Mouse (Mus musculus): ENCODE data around the gene Zhx3. TPM values are rescaled to one million over a fixed set of nuclear protein-coding genes. Genes with fewer than 3 reads are reported as not detected.

The Zhx3 gene
- 4.1 and 4.5 TPM in 2 replicates for total RNA-seq (2017)

DNA sequence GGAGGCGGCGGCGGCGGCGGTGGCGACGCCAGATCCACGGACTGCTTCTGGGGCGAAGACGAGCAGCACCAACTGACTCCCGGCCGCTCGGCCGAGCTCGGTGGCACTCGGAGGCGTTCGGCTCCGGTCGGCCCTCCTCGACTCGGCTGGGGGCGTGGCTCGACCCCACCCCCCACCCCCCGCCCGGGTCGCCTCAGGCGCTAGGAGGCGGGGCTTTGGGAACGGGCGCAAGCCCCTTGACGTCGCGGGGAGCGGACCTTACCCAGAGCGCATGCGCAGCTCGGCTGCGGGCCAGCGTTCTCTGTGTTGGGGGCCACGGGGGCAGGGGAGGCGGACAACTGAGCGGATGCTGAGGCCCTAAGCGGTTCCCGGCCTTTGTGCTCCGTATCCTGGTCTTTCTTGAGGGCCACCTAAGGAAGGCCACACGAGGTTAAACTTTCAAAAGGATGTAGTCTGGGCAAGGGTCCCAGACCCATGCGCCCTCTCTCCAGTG, at the start of gene Zhx3:
Gene Zhx3 (minus strand): TSS at position 109 of the 493 bp plus-strand sequence.
- peak; percentile 87 for ATAC-seq (replicated peaks; ENCODE audit: low read depth, poor library complexity, severe bottlenecking)

DNA sequence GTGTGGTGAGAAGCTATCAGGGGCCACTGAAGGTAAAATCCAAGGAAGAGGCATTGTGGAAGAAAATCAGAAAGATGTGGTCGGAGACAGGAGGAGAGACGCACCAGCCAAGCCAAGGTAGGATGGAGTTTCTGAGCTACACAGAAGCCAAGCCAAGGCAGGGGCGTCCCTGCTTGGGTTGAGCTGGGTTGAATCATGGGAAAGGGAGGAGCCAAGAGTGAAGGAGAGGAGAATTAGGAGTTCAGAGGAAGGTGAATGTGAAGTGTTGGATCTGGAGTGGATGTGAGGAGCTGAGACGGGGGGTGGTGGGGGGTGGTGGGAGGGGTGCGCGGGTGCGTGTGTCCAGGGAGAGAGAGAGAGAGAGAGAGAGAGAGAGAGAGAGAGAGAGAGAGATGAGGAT, 48.5 kb upstream of the Zhx3 start:
- no peak for ATAC-seq (replicated peaks; ENCODE audit: low read depth, poor library complexity, severe bottlenecking)

DNA sequence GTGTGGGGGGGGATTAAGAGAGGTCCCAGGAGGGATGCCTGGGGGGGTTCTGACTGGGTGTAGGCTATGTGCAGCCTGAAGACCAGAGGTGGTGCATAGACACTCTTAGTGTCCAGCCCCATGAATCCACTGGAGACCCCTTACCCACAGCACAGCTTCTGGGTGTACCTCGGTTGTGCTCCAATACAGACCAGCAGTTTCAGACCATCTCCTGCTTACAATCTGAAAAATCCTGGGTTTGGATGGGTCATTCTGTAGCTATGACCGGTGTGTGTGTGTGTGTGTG, 46.1 kb upstream of the Zhx3 start:
- no peak for ATAC-seq (replicated peaks; ENCODE audit: low read depth, poor library complexity, severe bottlenecking)

DNA sequence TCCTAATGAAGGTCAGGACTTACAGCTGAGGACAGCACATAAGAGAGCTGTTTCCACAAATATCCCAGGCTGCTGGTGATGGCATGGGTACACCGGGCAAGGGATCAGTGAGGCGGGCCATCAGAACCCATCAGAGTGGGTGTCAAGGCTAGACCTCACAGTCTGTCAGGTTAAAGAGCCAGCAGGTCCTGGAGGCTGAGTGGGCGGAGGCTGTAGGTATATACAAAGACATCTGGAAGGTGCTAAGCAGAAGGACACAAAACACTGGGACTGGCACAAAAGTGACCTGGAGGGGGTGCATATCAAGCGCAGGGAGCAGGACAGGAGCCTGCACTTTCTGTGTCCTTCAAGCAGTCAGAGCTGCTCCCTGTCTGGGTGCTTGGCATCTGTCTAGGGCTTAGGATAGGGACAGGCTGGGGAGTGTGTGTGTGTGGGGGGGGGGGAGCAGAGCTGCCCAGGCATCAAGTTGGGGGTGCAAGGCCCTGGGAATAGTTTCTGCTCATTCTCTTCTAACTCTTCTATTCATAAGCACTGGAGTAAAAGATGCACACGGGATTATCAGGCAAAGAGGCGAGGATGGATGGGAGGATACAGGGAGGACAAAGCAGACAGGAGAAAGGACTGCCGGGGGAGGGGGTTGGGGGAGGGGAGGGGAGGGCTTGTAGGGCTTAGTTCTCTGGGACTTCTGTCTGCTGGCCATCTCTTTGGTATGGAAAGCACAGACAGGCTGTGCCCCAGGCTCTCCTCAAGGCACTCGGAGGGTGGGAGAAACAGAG, 45.5 kb upstream of the Zhx3 start:
- ATAC-seq (replicated peaks; ENCODE audit: low read depth, poor library complexity, severe bottlenecking): no peak

DNA sequence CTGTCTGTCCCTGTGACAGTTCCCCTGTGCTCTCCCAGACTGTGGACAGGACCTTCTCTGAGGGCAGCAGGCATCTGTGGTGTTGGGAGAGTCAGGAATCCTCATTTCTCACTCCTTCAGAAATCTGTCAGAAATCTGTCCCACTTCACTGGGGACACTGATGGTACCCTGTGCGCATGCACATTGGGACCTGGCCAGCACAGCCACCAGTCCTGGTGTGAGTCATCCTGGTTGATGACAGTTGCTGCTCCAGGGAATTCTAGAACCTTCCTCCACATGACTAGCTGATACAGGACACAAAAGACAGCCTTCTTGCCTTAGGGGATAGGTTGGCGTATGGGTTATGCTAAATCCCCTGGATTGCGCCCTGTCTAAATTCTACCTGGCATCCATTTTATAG, 44.5 kb upstream of the Zhx3 start:
- no peak for ATAC-seq (replicated peaks; ENCODE audit: low read depth, poor library complexity, severe bottlenecking)

DNA sequence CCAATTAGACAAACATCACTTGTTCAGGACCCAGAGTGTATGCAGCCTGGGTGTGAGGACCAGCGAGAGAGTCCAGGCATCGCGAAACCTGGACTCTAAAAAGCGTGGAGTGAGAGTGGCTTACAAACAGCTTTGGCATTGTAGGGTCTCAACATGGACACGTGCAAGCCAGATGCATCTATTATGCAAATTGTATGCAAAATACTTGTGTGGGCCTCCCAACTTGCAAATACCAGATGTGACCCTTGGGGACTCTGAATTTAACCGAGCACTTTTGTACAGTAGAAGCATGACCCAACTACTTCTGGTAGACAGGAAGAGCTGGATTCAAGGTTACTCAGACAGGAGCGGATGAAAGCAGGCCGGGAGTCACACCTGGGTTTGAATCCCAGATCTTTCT, 43.9 kb upstream of the Zhx3 start:
- ATAC-seq (replicated peaks; ENCODE audit: low read depth, poor library complexity, severe bottlenecking): no peak

DNA sequence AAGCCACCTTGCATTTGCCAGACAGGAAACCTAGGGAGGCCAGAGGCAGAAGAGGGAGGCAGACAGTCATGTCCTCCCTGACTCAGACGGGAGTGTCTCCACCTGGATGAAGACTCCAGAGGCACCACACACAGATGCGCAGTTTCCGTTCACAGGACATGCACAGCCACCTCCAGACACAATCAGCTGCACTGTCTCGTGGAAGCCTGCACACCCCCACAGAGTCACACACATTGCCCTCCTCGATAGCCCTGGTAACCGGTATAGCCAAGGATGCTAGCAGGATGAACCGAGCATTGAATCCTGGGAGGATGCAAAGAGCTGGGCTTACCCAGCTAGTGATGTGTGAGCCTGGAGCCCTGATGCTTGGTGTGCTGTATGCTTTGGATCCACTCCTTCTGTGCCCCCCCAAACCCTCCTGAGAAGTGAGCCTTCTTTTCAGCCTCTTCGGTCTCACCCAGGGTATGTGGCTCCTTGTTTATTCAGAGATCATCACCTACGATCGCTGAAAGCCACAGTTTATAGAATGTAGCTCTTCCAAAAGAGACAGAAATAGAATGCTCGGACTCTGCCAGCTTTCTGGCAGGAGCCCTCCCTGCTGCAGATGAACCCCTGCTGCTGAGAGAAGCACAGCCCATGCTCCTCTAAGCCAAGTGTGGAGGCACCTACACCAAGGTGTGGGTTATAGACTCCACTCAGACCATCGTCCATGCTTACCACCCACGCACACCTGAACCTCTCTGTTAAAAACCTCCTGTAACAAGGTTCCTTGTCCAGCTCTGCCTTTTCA, 43.2 kb upstream of the Zhx3 start:
- ATAC-seq (replicated peaks; ENCODE audit: low read depth, poor library complexity, severe bottlenecking): no peak

DNA sequence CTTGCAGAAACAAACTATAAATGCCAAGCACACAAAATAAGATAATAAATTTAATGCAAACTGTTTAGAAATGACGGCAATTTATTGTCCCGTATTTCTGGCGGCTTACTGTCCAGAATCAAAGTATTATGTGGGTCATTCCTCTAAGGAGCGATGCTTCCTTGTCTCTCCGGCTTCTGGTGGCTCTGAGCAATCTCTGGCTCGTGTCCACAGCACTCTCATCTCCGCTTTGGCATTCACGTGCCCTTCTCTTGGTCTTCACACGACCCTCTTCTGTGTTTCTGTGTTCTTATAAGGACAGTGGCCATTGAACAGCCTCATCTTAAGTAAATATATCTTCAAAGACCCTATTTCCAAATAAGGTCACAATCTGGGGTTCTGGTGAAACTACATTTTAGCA, 41.9 kb upstream of the Zhx3 start:
- no peak for ATAC-seq (replicated peaks; ENCODE audit: low read depth, poor library complexity, severe bottlenecking)

DNA sequence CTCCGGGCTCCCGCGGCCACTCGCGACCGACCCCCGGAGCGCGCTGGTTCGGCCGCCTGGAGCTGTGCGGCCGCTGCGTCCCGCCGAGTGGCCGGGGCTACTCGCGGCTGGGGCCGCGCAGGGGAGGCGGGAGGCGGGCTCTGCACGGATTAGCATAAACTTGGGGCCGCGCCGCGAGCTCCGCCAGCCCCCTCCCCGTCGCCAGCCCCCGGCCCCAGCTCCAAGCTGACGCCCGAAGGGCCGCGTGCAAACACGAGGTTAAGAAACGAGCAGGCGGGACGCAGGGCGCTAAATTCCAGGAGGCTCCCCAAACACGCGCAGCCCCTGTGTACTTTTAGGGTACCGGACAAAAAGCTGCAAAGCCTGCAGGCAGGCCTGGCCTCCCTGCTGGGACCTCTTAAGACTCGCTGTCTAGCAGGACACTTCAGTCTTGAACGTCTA, 39.5 kb upstream of the Zhx3 start, which contains the start of gene Emilin3:
Gene Emilin3 (minus strand): TSS at position 98 of the 441 bp plus-strand sequence.
- ATAC-seq (replicated peaks; ENCODE audit: low read depth, poor library complexity, severe bottlenecking): no peak

DNA sequence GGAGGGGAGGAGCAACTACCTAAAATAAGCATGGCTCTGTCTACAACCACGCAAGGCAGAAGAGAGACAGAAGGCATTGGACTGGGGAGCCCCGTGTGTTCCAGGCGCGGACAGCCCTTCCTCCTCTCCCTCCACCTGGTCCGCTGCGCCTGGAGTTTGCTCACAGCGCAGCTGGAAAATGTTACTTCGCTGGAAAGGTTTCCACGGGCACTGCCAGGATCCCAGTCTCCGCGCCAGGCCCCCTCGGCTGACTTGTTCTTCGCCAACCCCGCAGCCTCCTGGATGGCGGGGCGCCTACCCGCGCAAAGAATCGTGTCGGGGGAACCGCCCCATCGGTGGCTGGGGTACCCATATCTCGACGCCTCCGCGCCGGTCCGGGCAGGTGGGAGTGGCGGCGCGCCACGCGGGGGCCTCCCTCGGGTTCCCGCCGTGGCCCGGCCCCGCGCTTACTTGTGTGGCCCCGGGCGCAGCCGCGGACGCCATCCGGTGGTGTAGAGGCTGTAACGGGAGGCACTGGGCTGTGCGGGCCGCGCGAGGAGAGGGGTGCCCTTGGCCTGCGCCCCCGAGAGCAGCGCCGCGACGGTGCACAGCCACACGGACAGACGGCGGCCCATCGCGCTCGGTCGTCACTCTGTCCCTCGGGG, 38.9 kb upstream of the Zhx3 start:
- no peak for ATAC-seq (replicated peaks; ENCODE audit: low read depth, poor library complexity, severe bottlenecking)

DNA sequence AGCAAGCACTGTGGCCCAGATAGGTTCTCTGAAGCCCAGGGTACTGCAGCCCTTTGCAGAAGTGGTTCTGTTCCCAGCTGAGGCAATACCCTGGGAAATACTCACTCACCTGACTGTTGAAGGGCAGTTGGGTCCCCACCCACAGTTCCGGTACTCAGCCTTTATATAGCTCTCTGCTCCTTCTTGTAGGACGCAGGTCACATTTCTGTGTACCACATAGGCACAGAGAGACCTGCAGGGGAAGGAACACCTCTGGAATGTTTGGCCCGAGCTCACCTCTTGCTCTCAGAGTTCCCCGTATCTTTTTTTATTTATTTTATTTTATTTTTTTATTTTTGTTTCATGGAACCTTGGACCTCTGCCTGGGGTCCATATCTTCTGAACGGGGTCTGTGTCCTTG, 37.8 kb upstream of the Zhx3 start:
- no peak for ATAC-seq (replicated peaks; ENCODE audit: low read depth, poor library complexity, severe bottlenecking)

DNA sequence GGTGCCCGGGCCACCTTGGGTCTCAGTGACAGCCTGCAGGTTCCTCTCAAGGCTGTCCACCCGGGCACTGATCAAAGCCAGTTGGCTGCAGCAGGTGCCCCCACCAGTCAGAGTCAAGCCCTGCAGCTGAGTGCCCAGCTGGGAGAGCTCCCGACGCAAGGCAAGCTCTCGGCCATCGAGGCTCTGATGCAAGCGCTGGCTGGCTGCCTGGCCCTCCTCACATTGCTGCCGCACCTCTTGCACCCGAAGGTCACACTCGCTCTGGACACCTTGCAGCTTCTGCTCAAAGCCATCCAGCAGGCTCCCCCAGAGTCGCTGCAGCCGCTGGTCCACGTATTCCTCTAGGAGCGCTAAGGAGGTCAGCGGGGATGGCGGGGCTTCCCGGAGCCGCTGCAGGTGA, 35.8 kb upstream of the Zhx3 start:
- no peak for ATAC-seq (replicated peaks; ENCODE audit: low read depth, poor library complexity, severe bottlenecking)

DNA sequence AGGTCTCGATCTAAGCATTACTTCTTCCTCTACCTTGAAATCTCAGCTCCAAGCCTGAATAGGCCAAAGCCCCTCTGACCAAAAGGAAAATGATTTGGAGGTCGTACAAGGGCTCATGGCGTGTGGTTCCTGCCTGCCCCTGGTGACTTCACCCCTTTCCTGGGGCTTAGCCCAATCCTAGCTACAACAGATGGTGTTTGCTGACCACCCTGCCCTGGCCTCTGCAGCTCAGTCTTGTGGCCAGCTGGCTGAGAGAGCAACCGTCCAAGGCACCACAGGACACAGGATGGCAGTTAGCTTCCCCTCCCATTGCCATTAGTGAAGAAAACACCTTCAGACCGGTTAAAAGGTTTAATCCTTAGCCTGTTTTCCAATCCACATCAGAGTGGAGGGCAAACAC, 33.3 kb upstream of the Zhx3 start:
- ATAC-seq (replicated peaks; ENCODE audit: low read depth, poor library complexity, severe bottlenecking): no peak

DNA sequence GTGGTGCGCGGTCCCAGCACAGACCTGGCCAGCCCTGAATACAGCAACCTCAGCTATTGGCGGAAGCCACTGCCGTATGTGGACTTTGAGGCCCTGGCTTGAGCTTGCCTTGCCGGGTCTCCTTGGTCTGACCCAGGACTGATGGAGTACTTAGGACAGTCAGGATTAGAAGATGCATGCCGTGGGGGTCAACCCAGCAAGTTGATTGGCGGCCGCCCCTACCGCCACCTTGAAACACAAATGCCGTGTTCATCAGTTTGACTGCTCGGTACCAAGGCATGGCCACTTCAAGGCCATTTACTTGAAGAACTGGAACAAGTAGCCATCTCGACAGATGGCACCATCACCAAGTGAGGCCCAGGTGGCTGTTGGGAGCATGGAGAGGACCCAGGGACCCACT, 32.5 kb upstream of the Zhx3 start:
- no peak for ATAC-seq (replicated peaks; ENCODE audit: low read depth, poor library complexity, severe bottlenecking)

DNA sequence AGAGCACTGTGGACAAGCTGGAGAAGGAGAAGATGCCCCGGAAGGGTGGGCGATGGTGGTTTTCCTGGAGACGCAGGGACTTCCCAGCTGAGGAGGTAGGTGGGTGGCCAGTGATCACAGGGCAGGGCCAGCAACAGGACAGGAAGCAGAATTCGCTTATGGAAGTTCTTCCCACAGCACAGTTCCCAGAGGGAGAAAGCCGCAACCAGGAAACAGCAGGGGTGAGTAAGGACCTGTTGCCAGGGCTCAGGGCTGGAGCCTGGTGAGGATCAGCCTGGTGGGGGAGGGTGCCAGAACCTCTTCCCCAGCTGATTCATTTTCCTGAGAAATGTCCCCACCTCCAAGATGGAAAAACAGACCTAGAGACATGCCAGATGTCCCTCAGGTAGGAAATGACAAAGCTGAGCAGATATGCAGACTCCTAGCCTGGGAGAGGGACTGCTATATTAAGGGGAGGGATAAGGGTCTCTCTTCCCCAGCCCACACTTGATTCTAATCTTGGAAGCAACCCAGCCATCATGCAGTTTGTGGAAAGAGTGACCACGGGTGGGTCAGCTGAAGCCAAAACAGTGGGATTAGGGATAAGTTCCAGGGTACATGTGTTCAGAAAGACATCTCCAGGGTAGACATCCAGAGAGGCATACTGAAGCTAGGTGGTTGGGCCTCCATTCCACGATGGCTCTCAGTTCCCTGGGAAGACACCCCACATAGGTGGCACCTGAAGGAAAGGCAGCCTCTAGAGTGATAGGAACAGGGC, 29.0 kb upstream of the Zhx3 start:
- no peak for ATAC-seq (replicated peaks; ENCODE audit: low read depth, poor library complexity, severe bottlenecking)

DNA sequence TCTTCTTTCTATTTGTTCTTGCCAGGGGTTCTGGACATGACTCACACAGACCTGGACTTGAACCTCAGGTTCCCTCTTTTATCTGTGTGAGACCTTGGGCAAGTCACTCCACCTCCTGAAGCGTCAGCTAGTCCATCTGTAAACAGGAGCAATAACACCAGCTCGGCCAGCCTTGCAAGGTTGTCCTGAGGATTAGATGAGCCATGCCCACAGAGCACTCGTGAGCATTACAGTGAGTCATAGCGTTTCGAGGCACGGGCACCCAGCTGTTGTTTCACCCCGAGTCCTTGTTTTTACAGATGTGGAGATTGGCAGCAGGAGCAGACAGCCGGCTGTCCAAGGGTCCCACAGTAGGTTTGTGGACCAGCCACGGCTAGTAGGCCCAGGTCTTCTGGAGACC, 18.9 kb upstream of the Zhx3 start:
- no peak for ATAC-seq (replicated peaks; ENCODE audit: low read depth, poor library complexity, severe bottlenecking)

DNA sequence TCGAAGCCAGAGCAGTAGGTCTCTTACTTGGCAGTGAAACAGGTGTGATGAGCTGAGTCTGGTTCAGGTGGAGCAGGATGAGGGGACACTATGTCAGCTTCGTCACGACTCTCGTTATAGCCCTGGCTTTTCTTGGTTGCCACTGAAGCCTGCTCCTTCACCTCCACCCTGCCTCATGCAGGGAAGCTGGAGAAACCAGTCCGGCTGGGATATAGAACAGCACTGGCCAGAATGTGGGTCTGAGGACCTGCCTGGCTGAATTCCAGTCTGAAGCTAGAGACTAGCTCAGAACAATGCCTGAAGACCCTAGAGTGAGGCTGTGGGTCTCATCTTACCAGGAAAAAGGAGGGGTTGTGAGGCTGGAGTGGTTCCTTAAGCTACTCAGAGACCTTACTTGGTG, 18.2 kb upstream of the Zhx3 start:
- no peak for ATAC-seq (replicated peaks; ENCODE audit: low read depth, poor library complexity, severe bottlenecking)

DNA sequence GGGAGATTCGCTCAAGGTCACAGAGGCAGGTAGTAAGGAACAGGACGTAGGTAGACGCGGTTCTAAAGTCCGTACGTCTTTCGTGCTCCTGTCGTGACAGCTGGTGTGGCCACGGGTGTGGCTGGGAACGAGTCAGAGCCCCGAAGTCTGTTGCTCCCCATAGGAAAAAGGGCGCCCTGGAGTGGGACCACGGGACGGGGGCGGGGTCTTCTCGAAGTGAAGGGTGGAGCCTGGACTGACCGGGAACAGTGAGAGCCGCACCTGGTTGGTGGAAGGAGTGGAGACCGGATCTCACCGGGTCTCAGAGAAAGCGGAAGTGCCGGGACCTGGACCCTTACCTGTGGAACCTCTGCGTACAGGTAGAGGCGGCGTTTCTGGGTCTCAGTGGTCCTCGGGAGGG, 15.1 kb upstream of the Zhx3 start:
- peak; percentile 37 for ATAC-seq (replicated peaks; ENCODE audit: low read depth, poor library complexity, severe bottlenecking)

DNA sequence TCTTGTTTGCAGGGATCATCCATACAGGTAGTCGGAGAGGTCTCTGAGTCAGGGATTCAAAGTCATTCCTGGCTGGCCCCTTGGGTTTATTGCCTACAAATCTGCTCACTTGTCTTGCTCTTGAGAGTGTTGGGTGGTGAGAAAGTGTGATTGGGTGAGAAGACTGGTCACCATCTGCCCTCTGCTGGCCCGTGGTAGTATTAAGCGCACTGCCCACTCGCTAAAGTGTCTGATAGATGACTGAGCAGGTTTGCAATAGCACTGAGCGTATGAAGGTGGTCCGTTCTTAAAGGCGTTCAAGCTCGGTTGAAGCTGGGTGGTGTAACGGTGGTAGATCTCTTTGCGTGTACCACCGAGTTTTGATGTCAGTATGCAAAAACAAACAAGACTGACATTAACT, 14.5 kb upstream of the Zhx3 start:
- ATAC-seq (replicated peaks; ENCODE audit: low read depth, poor library complexity, severe bottlenecking): peak; percentile 92

DNA sequence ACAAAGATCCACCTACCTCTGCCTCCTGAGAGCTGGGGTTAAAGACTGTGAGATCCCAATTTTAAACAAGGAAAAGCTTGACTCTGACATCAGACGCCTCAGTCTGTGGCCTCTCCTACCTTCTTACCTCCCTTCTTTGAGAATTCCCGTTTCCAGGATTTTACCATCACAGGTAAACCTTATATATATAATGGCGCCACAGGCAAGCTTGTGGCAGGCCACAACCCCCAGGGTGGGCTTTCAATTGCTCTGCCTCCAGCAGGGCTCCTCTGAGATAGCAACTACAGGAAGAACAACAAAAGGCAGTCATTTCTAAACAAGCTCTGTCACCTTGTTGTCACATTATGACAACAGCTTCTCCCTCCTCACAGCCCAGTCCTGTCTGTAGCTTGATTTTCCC, 13.4 kb upstream of the Zhx3 start:
- no peak for ATAC-seq (replicated peaks; ENCODE audit: low read depth, poor library complexity, severe bottlenecking)
